Mouse (Mus musculus): ENCODE data around the gene Hes1. TPM values are rescaled to one million over a fixed set of nuclear protein-coding genes. Genes with fewer than 3 reads are reported as not detected.

Hes1 gene
- polyA plus RNA-seq, 1 experiment from 2014 or later, result 19.9 TPM

DNA sequence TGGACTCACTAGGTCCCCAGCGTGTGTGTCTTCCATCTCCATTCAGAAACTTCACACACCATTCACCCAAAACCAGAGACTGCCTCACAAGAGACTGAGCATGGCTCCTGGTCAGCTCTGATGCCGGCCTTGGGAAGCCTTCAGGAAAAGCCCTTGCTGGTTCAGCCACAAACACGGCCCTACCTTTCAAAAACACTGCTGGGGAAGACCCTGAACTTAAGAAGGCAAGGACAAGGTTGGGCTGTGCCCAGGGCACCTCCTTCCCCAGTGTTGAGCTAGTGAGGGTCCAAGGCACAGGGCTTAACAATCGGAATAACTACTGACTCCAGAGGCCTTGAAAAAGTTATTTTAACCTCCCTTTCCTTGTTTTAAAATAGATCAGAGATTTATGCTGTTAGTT lies 17.3 kb downstream of the Hes1 start:
- Histone ChIP-seq H3K4me1 (peaks cover 11% of the 10 kb centered on the region; the same call in 1 of the 2 replicates), H3K9me3 (no peaks in the 10 kb centered on the region; the same call in 1 of the 2 replicates), H3K36me3 (no peaks in the 10 kb centered on the region), H3K27me3 (replicated peaks) (peaks cover 8% of the 10 kb centered on the region; the same call in 1 of the 2 replicates), H3K4me3 (no peak overlapping the region), H3K27ac (replicated peaks) (no peak overlapping the region), H3K9ac (no peak overlapping the region), H3K4me2 (no peak overlapping the region)
- 51% methylated on average over 4 of the region's 4 CpGs for WGBS
- no peak for ATAC-seq (ENCODE audit: extremely low read depth, insufficient number of reproducible peaks, low FRiP score, low TSS enrichment)

DNA sequence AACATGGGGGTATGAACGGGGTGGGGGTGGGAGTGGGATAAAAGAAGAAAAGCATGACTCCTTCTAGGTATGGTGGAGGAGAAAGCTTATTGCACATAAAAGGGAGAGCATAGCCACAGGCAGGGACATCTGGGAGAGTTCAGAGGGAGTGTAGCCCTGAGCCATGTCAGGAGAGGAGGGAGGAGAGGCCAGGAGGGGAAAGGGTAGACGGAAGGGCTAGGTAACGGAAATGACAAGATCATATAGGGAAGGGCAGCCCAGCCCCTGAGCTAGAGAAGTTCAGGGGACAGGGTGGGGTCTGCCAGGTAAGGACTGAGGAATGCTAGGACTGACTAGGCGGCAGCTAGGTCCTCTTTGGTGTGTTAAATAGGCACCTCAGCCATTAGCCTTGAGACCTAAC lies 17.8 kb downstream of the Hes1 start:
- no peak for ATAC-seq (ENCODE audit: extremely low read depth, insufficient number of reproducible peaks, low FRiP score, low TSS enrichment)
- H3K27ac ChIP-seq (replicated peaks), result no peak overlapping the region
- no peak overlapping the region for H3K9ac ChIP-seq
- H3K4me2 ChIP-seq, result no peak overlapping the region
- H3K9me3 ChIP-seq, result no peaks in the 10 kb centered on the region; the same call in 1 of the 2 replicates
- no peaks in the 10 kb centered on the region for H3K36me3 ChIP-seq
- WGBS, result 77% methylated on average over 4 of the region's 4 CpGs
- H3K4me1 ChIP-seq, result peaks cover 13% of the 10 kb centered on the region; the same call in 1 of the 2 replicates
- peaks cover 8% of the 10 kb centered on the region; the same call in 1 of the 2 replicates for H3K27me3 ChIP-seq (replicated peaks)
- no peak overlapping the region for H3K4me3 ChIP-seq

- Histone ChIP-seq H3K27ac (replicated peaks) (no peak overlapping the region), H3K9me3 (no peaks in the 10 kb centered on the region; the same call in 1 of the 2 replicates), H3K27me3 (replicated peaks) (peaks cover 8% of the 10 kb centered on the region; the same call in 1 of the 2 replicates), H3K4me3 (no peak overlapping the region), H3K9ac (no peak overlapping the region), H3K4me1 (peaks cover 18% of the 10 kb centered on the region), H3K4me2 (no peak overlapping the region), H3K36me3 (no peaks in the 10 kb centered on the region)
- 87% methylated on average over 8 of the region's 8 CpGs for WGBS
- no peak for ATAC-seq (ENCODE audit: extremely low read depth, insufficient number of reproducible peaks, low FRiP score, low TSS enrichment)
Measured at GRCm38 (mm10) chr16:30082965-30083364, 18.8 kb downstream of the Hes1 start.

DNA sequence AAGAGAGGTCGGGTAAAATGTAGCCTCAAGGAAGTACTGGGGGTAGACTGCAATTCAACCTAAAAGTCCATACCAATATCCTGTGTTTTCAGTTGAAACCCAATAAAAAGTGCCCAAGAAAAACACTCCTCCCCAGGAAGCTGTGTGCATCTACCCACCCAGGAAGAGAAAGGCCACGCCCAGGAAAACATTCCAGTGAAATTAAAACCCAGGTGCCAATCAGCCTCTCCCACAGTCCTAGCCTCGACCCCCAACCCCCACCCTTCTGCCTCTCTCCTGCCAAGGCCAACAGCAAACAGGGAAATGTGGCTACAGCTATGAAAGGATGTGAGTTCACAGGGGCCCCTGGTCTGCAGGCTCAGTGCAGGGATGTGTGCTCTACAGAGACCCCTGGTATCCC lies 19.4 kb downstream of the Hes1 start:
- Histone ChIP-seq H3K4me2 (no peak overlapping the region), H3K27ac (replicated peaks) (no peak overlapping the region), H3K9ac (no peak overlapping the region), H3K9me3 (no peaks in the 10 kb centered on the region; the same call in 1 of the 2 replicates), H3K4me3 (no peak overlapping the region), H3K4me1 (peaks cover 20% of the 10 kb centered on the region), H3K27me3 (replicated peaks) (peaks cover 8% of the 10 kb centered on the region; the same call in 1 of the 2 replicates), H3K36me3 (no peaks in the 10 kb centered on the region)
- 45% methylated on average over 3 of the region's 3 CpGs for WGBS
- ATAC-seq (ENCODE audit: extremely low read depth, insufficient number of reproducible peaks, low FRiP score, low TSS enrichment), result no peak

DNA sequence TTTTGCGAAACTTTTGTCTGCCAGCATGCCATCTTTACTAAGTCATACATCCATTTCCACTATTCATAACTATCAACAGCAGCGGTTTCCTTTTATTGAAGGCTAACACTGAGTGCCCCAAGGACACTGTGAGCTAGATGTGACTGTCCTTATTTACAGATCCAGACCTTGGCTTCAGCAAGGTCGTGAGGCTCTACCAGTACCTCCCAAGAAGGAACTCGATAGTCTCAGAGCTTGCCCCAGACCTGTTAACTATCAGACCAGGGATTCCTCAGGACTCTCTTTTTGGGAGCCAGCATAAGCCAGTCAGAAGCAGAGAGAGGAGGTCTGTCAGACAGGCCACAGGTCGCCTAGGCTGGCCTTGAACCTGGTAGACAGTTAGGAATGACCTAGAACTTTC lies 24.5 kb downstream of the Hes1 start:
- no peak overlapping the region for H3K4me3 ChIP-seq
- H3K27me3 ChIP-seq (replicated peaks), result no peaks in the 10 kb centered on the region
- no peak overlapping the region for H3K9ac ChIP-seq
- H3K4me2 ChIP-seq, result no peak overlapping the region
- no peak for ATAC-seq (ENCODE audit: extremely low read depth, insufficient number of reproducible peaks, low FRiP score, low TSS enrichment)
- H3K9me3 ChIP-seq, result no peaks in the 10 kb centered on the region
- no peaks in the 10 kb centered on the region for H3K36me3 ChIP-seq
- H3K4me1 ChIP-seq, result peaks cover 12% of the 10 kb centered on the region
- WGBS, result 78% methylated on average over 5 of the region's 5 CpGs
- no peak overlapping the region for H3K27ac ChIP-seq (replicated peaks)

- no peaks in the 10 kb centered on the region for H3K27me3 ChIP-seq (replicated peaks)
- H3K4me1 ChIP-seq, result peaks cover 12% of the 10 kb centered on the region
- no peak overlapping the region for H3K9ac ChIP-seq
- no peaks in the 10 kb centered on the region for H3K9me3 ChIP-seq
- H3K27ac ChIP-seq (replicated peaks), result no peak overlapping the region
- ATAC-seq (ENCODE audit: extremely low read depth, insufficient number of reproducible peaks, low FRiP score, low TSS enrichment), result no peak
- 68% methylated on average over 9 of the region's 9 CpGs for WGBS
- no peak overlapping the region for H3K4me3 ChIP-seq
- no peak overlapping the region for H3K4me2 ChIP-seq
- no peaks in the 10 kb centered on the region for H3K36me3 ChIP-seq
Measured at GRCm38 (mm10) chr16:30090200-30090865, 26.1 kb downstream of the Hes1 start.

DNA sequence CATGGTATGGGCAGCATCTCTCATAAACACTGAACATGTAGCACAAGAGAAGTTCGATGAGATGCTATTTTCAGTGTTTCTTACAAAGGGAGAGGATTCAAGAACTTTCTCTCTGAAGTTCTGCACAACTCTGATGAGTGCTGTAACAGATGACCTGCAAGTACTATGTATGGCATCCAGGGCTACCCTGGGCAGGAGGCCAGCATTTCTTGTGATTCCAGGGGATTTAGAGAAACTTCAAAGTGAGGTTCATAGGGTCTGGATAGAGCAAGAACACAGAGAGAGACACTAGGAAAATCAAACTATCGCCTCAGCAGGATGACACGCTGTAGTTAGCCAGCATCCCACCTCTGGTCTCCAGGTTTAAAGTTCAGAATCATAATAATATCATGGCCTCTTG lies 31.9 kb downstream of the Hes1 start:
- H3K36me3 ChIP-seq, result no peaks in the 10 kb centered on the region
- H3K9ac ChIP-seq, result no peak overlapping the region
- H3K4me2 ChIP-seq, result peak overlapping the region; percentile 32
- H3K27me3 ChIP-seq (replicated peaks), result no peaks in the 10 kb centered on the region
- H3K27ac ChIP-seq (replicated peaks), result peak overlapping the region; percentile 28; the same call in 1 of the 2 replicates
- WGBS, result 70% methylated on average over 3 of the region's 3 CpGs
- no peak for ATAC-seq (ENCODE audit: extremely low read depth, insufficient number of reproducible peaks, low FRiP score, low TSS enrichment)
- H3K9me3 ChIP-seq, result no peaks in the 10 kb centered on the region
- H3K4me1 ChIP-seq, result peaks cover 16% of the 10 kb centered on the region
- H3K4me3 ChIP-seq, result no peak overlapping the region

DNA sequence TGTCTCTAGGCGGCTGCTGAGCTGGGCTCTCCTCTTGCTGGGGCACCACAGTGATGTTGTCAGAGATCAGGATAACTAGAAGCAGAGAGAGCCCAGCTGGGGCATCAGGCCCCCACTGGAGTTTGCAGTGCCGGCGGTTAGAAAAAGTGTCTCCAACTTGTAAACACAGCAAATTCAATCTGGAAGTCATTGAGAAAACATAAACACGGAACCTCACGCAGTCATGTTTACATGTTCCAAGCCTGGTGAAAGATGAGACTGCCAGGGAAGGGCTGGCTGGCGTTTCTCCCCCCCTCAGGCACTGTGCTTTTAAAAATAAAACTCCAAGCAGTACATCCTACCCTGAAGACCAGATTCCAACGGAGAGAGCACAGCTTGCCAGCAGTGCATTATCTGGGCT lies 32.3 kb downstream of the Hes1 start:
- Histone ChIP-seq H3K9me3 (no peaks in the 10 kb centered on the region), H3K4me3 (no peak overlapping the region), H3K27ac (replicated peaks) (peak overlapping the region; percentile 28; the same call in 1 of the 2 replicates), H3K36me3 (no peaks in the 10 kb centered on the region), H3K9ac (no peak overlapping the region), H3K4me2 (peak overlapping the region; percentile 32), H3K4me1 (peaks cover 16% of the 10 kb centered on the region), H3K27me3 (replicated peaks) (no peaks in the 10 kb centered on the region)
- 14% methylated on average over 7 of the region's 7 CpGs for WGBS
- no peak for ATAC-seq (ENCODE audit: extremely low read depth, insufficient number of reproducible peaks, low FRiP score, low TSS enrichment)

DNA sequence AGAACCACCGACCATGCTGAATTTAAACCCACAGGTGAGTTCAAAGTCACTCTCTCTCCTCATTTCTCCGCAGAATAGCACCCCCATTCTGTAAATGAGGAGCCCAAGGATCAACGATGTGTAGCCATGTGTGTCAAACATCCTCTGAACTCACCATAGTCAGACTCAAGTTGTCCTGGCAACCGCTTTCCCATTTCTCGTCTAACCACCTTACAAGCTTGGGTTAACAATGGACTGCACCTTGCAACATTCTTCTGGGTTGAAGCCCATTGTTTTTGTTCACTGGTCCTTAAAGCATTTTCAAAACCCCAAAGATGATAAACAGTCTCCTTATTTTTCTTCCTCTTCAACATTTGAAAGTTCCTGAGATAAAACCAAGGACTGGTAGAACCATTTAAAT lies 34.9 kb downstream of the Hes1 start:
- no peak for ATAC-seq (ENCODE audit: extremely low read depth, insufficient number of reproducible peaks, low FRiP score, low TSS enrichment)
- Histone ChIP-seq H3K4me2 (no peak overlapping the region), H3K9ac (no peak overlapping the region), H3K4me1 (peaks cover 31% of the 10 kb centered on the region), H3K4me3 (no peak overlapping the region), H3K36me3 (no peaks in the 10 kb centered on the region), H3K27me3 (replicated peaks) (no peaks in the 10 kb centered on the region), H3K27ac (replicated peaks) (no peak overlapping the region), H3K9me3 (no peaks in the 10 kb centered on the region)
- WGBS, result 75% methylated on average over 5 of the region's 5 CpGs

DNA sequence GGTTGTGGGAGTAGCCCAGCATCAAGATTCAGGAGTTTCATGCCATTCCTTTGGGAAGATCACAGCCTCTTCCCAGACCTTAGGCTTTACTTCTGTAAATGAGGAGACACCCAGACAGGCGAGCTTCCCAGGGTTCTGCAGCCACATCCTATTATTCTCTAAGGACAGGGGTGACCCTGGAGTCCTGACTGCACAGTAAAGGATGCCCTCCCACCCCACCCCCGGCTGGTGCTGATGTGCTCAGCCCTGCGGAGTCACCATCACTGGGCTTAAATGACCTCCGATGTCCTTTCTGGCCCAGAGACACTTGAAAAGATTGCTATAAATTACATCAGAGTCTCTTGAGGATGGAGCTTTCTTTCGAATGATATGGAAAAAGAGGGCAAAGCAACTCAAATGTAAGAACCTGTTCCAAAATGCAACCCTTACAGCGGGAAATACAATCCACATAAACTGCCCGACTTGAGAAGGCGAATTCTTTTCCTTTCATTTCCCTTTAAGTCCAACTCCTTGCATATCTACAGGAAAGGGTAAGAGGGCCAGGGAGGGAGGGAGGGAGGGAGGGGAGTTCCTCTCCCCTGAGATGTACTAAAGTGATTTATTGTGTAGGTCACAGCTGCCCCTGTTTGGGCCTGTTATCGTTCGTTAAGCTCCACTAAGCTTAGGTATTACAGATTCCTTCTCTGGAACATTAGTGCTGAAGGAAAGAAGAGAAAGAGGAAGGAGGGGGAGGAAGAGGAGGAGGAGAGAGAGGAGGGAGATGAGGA lies 38.1 kb downstream of the Hes1 start:
- Histone ChIP-seq H3K9ac (0 out of 2 replicates have a peak overlapping the region, but pooled peaks have one; percentile 12), H3K4me2 (peak overlapping the region; percentile 28; the same call in 1 of the 2 replicates), H3K9me3 (no peaks in the 10 kb centered on the region), H3K4me1 (peaks cover 16% of the 10 kb centered on the region), H3K27ac (replicated peaks) (peak overlapping the region; percentile 15; the same call in 1 of the 2 replicates), H3K36me3 (no peaks in the 10 kb centered on the region), H3K4me3 (no peak overlapping the region), H3K27me3 (replicated peaks) (peaks cover 13% of the 10 kb centered on the region)
- WGBS, result 21% methylated on average over 10 of the region's 10 CpGs
- ATAC-seq (ENCODE audit: extremely low read depth, insufficient number of reproducible peaks, low FRiP score, low TSS enrichment), result no peak

- Histone ChIP-seq H3K4me3 (no peak overlapping the region), H3K4me1 (peaks cover 16% of the 10 kb centered on the region), H3K9ac (0 out of 2 replicates have a peak overlapping the region, but pooled peaks have one; percentile 28), H3K36me3 (no peaks in the 10 kb centered on the region), H3K27ac (replicated peaks) (peak overlapping the region; percentile 12; the same call in 1 of the 2 replicates), H3K4me2 (0 out of 2 replicates have a peak overlapping the region, but pooled peaks have one; percentile 28), H3K9me3 (no peaks in the 10 kb centered on the region), H3K27me3 (replicated peaks) (peaks cover 17% of the 10 kb centered on the region)
- WGBS, result 47% methylated on average over 3 of the region's 3 CpGs
- ATAC-seq (ENCODE audit: extremely low read depth, insufficient number of reproducible peaks, low FRiP score, low TSS enrichment), result no peak
Measured at GRCm38 (mm10) chr16:30102982-30103381, 38.8 kb downstream of the Hes1 start.

Data from heart, embryonic 13.5 days (tissue).